Mouse (Mus musculus) erythroblast, embryonic 14.5 days (primary cell): Measurements from ENCODE around the gene Gm28919.
"Not testable (repeated sequence)": the region's sequence is repeated elsewhere in the genome, so short reads cannot be mapped to it uniquely, and the experiment has no call there.

Experiments used
- GATA1 ChIP-seq: IDR thresholded peaks from 2 replicates; pipeline ENCODE4 v1.6.1; 2012; ENCODE audit warnings: low read length, inconsistent platforms, mixed read lengths
- TAL1 ChIP-seq: IDR thresholded peaks from 3 replicates; pipeline ENCODE4 v1.6.1; 2012; ENCODE audit warnings: low read length, inconsistent platforms, mixed read lengths

GRCm38 (mm10) chrY:6583246-6583645, at the start of gene Gm28919:
- TF ChIP-seq GATA1, TAL1: not testable (repeated sequence)
